Mouse (Mus musculus) skeletal muscle tissue, postnatal 0 days (tissue): ENCODE results near the gene Nmur2. TPM values are rescaled to one million over a fixed set of nuclear protein-coding genes. Genes with fewer than 3 reads are reported as not detected.

ENCODE experiments used
- polyA plus RNA-seq: library from polyadenylated mRNA; unstranded; fragments of >200 nt; fragmentation: Nextera tagmentation; extraction: Ambion mirVana; gene quantifications from 2 replicates; pipeline ENCODE4 v1.2.1, GENCODE M21; 2015

The Nmur2 gene
- not detected in 2 replicates for polyA plus RNA-seq

DNA sequence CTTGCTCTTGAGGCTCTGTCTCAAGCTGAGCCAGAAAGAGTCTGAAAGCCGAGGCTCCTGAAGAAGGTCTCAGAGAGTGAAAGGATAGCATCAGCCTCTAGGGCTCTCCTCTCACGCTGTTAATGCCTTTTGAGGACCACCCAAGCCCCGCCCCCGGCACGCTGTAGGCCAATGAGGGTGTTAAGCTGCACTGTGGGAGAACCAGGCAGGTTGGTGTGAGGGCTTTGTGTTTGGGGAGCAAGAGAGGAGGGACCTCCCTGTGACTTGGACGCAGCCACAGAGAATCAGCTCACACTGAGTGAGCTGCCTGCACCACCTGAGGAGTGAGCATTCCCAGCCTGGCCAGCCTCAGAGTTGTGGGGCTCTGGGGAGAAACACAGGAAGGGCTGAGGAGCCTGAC is at the start of gene Nmur2:
Nmur2 (minus strand) TSS at position 94 of the 400 bp plus-strand sequence.

